Mouse (Mus musculus) liver, adult 2 months (tissue): ENCODE data around the gene Slc17a2.
"Not testable (repeated sequence)": the region's sequence is repeated elsewhere in the genome, so short reads cannot be mapped to it uniquely, and the experiment has no call there.

ENCODE experiments used
- CTCF ChIP-seq: fragments of 200-500 bp; IDR thresholded peaks from 2 replicates; pipeline ENCODE4 v1.5.1; 2011; ENCODE audit warnings: low read depth, low read length, control low read depth
- POLR2A ChIP-seq: fragments of 200-500 bp; IDR thresholded peaks from 2 replicates; pipeline ENCODE4 v1.6.1; 2011; ENCODE audit warnings: low read length, control low read depth; ENCODE audit not compliant: insufficient read depth; ENCODE audit errors: extremely low read depth

- not testable (repeated sequence) for TF ChIP-seq CTCF, POLR2A
Observed at GRCm38 (mm10) chr13:23769613-23770012, 37.2 kb upstream of the Slc17a2 start, which contains the start of gene Trim38.
